Mouse (Mus musculus): ENCODE measurements around the gene Cmtm3.

- TF ChIP-seq CTCF (IDR thresholded peaks at IDR 0.05; ENCODE audit: low read depth, low read length) (no peak), TAL1 (conservative IDR thresholded peaks at IDR 0.05; ENCODE audit: low read depth, low read length) (no peak), GATA1 (IDR thresholded peaks at IDR 0.05; ENCODE audit: borderline replicate concordance, low read length) (no peak), POLR2AphosphoS5 (IDR thresholded peaks at IDR 0.05; ENCODE audit: insufficient replicate concordance, low read depth, low read length) (no peak), GATA2 (IDR thresholded peaks at IDR 0.05; ENCODE audit: borderline replicate concordance, low read depth, low read length) (no peak)
Observed at GRCm38 (mm10) chr8:104337890-104338289, 1.3 kb upstream of the Cmtm3 start.
